Mouse (Mus musculus): ENCODE data around the gene Pask. TPM values are rescaled to one million over a fixed set of nuclear protein-coding genes. Genes with fewer than 3 reads are reported as not detected.

The Pask gene
- total RNA-seq (2021): 1 to 10 TPM; 5.8 to 6.3 TPM
- long read RNA-seq, experiment 1, partial matches to known transcripts: 0 of 2 reads
- long read RNA-seq, experiment 1, other reads (novel, unspliced or antisense): 1 of 2 reads
- long read RNA-seq, experiment 2, partial matches to known transcripts: 0 of 1 reads
- long read RNA-seq, experiment 2, other reads (novel, unspliced or antisense): 0 of 1 reads

- peak within 1 kb of the TSS; percentile 88 for H3K27ac ChIP-seq
- DNase-seq (ENCODE audit: extremely low spot score in 1 of 2, low spot score in 2 of 2): peak; percentile 92 to 93
- peak within 1 kb of the TSS; percentile 75 for H3K4me3 ChIP-seq
- no peak for TF ChIP-seq CTCF (IDR thresholded peaks at IDR 0.05)
- intact Hi-C loops (cut with DNase I): loop anchor here (2.0 to 10.0 kb wide), 2 partner anchors 136 to 172 kb away; partner anchors contain the start of genes Farp2 and Hdlbp
Observed at GRCm38 (mm10) chr1:93342648-93343503, at the start of gene Pask, which contains the start of gene Ppp1r7. Gene Pask (minus strand): TSS chr1:93343482. Gene Ppp1r7 (plus strand): TSS chr1:93342854.

GRCm38 (mm10) chr1:93388906-93389305 lies 45.6 kb upstream of the Pask start:
- intact Hi-C loops (cut with DNase I): no loop called here
- no peak for DNase-seq (ENCODE audit: extremely low spot score in 1 of 2, low spot score in 2 of 2)
- no peak overlapping the region for H3K4me3 ChIP-seq
- no peak for TF ChIP-seq CTCF (IDR thresholded peaks at IDR 0.05)
- no peak overlapping the region for H3K27ac ChIP-seq

DNA sequence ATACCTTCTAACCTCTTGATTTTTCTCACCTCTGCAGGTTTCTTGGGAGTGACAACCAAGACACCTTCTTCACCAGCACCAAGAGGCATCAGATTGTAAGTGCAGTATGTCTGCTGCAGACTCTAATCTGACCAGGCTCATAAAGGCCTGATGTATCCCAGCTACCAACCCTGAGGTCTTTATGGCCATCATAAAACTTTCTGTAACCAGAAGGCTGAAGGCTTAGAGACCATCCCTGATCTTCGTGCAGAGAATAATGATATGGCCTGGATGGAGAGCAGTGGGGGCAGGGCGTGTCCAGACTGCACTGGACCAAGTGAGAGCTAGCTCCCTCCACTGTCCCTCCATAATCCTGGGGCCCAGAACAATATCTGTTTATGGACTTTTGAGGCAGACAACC lies 43.9 kb upstream of the Pask start:
- no peak overlapping the region for H3K27ac ChIP-seq
- intact Hi-C loops (cut with DNase I): no loop called here
- DNase-seq (ENCODE audit: extremely low spot score in 1 of 2, low spot score in 2 of 2): no peak
- no peak for TF ChIP-seq CTCF (IDR thresholded peaks at IDR 0.05)
- H3K4me3 ChIP-seq: no peak overlapping the region

DNA sequence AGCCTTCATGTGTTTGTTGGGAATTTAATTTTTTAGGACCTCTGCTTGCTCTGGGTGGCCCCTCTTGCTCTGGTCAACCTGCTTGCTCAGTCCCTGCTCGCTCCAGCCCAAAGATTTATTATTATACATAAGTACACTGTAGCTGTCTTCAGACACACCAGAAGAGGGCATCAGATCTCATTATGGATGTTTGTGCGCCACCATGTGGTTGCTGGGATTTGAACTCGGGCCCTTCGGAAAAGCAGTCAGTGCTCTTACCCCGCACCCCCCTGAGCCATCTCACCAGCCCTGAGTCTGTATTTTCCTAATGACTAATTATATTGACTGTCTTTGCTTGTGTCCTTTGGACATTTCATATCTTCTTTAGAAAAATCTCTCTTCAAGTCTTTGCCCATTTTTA lies 35.8 kb upstream of the Pask start:
- DNase-seq (ENCODE audit: extremely low spot score in 1 of 2, low spot score in 2 of 2): no peak
- intact Hi-C loops (cut with DNase I): no loop called here
- H3K4me3 ChIP-seq: no peak overlapping the region
- TF ChIP-seq CTCF (IDR thresholded peaks at IDR 0.05): peak; percentile 21
- H3K27ac ChIP-seq: no peak overlapping the region

DNA sequence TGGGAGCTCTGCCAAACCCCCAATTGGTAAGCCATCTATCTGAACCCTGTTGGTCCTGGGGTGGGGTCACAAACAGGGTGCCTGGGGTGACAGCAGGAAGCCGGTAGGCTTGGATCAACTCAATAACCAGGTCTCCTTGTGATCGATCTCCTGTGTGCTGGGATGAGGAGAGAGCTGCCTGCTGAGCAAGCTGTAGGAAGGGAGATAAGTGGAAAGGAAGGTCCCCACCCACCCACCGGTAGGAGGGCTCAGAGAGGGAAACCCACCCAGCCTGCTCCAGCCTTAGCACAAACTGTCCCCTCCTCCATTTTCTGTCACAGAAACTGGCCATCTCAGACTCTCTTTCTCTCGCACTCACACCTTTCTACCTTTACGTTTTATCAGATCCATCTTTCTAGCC lies 34.0 kb upstream of the Pask start:
- no peak overlapping the region for H3K4me3 ChIP-seq
- intact Hi-C loops (cut with DNase I): no loop called here
- TF ChIP-seq CTCF (IDR thresholded peaks at IDR 0.05): no peak

GRCm38 (mm10) chr1:93373665-93374064 lies 30.4 kb upstream of the Pask start, which contains the start of gene Ano7:
Gene Ano7 (plus strand): TSS chr1:93373930.
- TF ChIP-seq CTCF (IDR thresholded peaks at IDR 0.05): no peak
- Histone ChIP-seq H3K27ac (no peak within 1 kb of the TSS), H3K4me3 (no peak within 1 kb of the TSS)
- intact Hi-C loops (cut with DNase I): no loop called here
- DNase-seq (ENCODE audit: extremely low spot score in 1 of 2, low spot score in 2 of 2): no peak

More for the DNA sequence above, 34.0 kb upstream of the Pask start:
- DNase-seq (ENCODE audit: extremely low spot score in 1 of 2, low spot score in 2 of 2): no peak
- no peak overlapping the region for H3K27ac ChIP-seq

- DNase-seq (ENCODE audit: extremely low spot score in 1 of 2, low spot score in 2 of 2): no peak
- no peak overlapping the region for H3K27ac ChIP-seq
- H3K4me3 ChIP-seq: no peak overlapping the region
- intact Hi-C loops (cut with DNase I): no loop called here
- no peak for TF ChIP-seq CTCF (IDR thresholded peaks at IDR 0.05)
Observed at GRCm38 (mm10) chr1:93365641-93366040, 22.4 kb upstream of the Pask start.

GRCm38 (mm10) chr1:93362661-93363060 lies 19.4 kb upstream of the Pask start:
- no peak overlapping the region for H3K27ac ChIP-seq
- DNase-seq (ENCODE audit: extremely low spot score in 1 of 2, low spot score in 2 of 2): no peak
- intact Hi-C loops (cut with DNase I): no loop called here
- no peak for TF ChIP-seq CTCF (IDR thresholded peaks at IDR 0.05)
- no peak overlapping the region for H3K4me3 ChIP-seq

DNA sequence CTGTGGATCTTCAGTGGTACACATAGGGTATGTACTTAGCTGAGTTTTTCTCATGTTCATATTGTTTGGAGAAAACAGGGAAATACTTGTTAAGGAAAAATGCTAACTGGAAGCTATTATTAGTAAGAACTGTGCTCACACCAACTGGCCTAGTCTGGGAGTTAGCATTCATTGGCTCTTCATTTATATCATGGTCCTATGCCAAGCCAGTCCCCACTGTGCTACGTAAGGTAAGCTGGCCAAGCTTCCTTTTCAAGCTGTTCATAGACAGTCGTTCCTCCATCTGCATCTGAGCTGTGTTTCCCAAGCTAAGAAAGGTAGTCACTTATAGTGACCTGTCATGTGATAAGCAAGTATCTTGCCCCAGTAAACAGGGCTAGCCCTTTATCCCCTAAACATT lies 9.4 kb upstream of the Pask start:
- DNase-seq (ENCODE audit: extremely low spot score in 1 of 2, low spot score in 2 of 2): no peak

DNA sequence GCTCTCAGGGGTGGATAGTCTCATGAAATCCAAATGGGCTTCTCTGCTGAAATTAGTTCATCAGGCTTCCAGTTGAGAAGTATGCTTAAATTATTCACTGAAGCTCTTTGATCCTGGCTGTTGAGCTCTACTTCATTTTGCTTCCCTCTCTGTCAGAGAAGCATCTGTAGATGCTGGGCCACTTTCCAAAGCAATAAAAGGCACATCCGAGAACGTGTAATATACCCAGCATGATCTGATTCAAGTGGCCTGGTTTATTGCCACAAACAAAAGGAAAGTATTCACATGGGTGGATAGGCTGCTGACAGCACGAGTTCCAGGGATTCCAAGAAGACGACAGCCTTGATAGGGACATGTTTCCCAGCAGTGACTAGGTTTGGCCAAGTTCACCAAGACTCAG lies 6.4 kb upstream of the Pask start:
- H3K4me3 ChIP-seq: no peak overlapping the region
- DNase-seq (ENCODE audit: extremely low spot score in 1 of 2, low spot score in 2 of 2): no peak
- H3K27ac ChIP-seq: no peak overlapping the region; the same call in 1 of the 2 replicates
- no peak for TF ChIP-seq CTCF (IDR thresholded peaks at IDR 0.05)
- intact Hi-C loops (cut with DNase I): loop anchor here (10.0 kb wide), 1 partner anchor 165 kb away; the partner anchor contains the start of gene Farp2

More for the DNA sequence above, 9.4 kb upstream of the Pask start:
- Histone ChIP-seq H3K27ac (no peak overlapping the region), H3K4me3 (no peak overlapping the region)
- intact Hi-C loops (cut with DNase I): no loop called here
- no peak for TF ChIP-seq CTCF (IDR thresholded peaks at IDR 0.05)

- Histone ChIP-seq H3K4me3 (no peak overlapping the region), H3K27ac (no peak overlapping the region)
- no peak for DNase-seq (ENCODE audit: extremely low spot score in 1 of 2, low spot score in 2 of 2)
- TF ChIP-seq CTCF (IDR thresholded peaks at IDR 0.05): no peak
- intact Hi-C loops (cut with DNase I): loop anchor here (10.0 kb wide), 1 partner anchor 168 kb away; the partner anchor contains the start of gene Farp2
Observed at GRCm38 (mm10) chr1:93347176-93347575, 3.9 kb upstream of the Pask start.

- peak; percentile 90 to 92 for DNase-seq (ENCODE audit: extremely low spot score in 1 of 2, low spot score in 2 of 2)
- peak; percentile 29 for TF ChIP-seq CTCF (IDR thresholded peaks at IDR 0.05)
- Histone ChIP-seq H3K27ac (peak overlapping the region; percentile 88), H3K4me3 (peak overlapping the region; percentile 75)
- intact Hi-C loops (cut with DNase I): loop anchor here (2.0 to 10.0 kb wide), 2 partner anchors 135 to 171 kb away; partner anchors contain the start of genes Farp2 and Hdlbp
Observed at GRCm38 (mm10) chr1:93343504-93344047, 294 bp upstream of the Pask start.
